Mouse (Mus musculus): ENCODE data around the gene Hexb. TPM values are rescaled to one million over a fixed set of nuclear protein-coding genes. Genes with fewer than 3 reads are reported as not detected.
"Not testable (repeated sequence)": the region's sequence is repeated elsewhere in the genome, so short reads cannot be mapped to it uniquely, and the experiment has no call there.

Gene Hexb
- polyA plus RNA-seq, 1 experiment from 2014 or later: 59.0 TPM

GRCm38 (mm10) chr13:97180113-97180828 is 17.9 kb downstream of the Hexb start:
- no peak overlapping the region for H3K27ac ChIP-seq
- H3K9me3 ChIP-seq (replicated peaks; ENCODE audit: low read length): no peaks in the 10 kb centered on the region
- TF ChIP-seq CTCF (IDR thresholded peaks at IDR 0.05; ENCODE audit: low read depth): no peak
- ATAC-seq (replicated peaks; ENCODE audit: low FRiP score, low read depth): no peak
- no peak overlapping the region for H3K4me2 ChIP-seq (ENCODE audit: low read length)
- no peak for DNase-seq (ENCODE audit: low spot score)
- no peak overlapping the region for H3K9ac ChIP-seq (ENCODE audit: low read depth, low read length)
- 86% methylated on average over 6 of the region's 6 CpGs for WGBS
- peaks cover 30% of the 10 kb centered on the region for H3K36me3 ChIP-seq (ENCODE audit: insufficient read depth, low read length)
- H3K4me3 ChIP-seq (replicated peaks; ENCODE audit: low read depth, low read length): no peak overlapping the region
- H3K27me3 ChIP-seq (ENCODE audit: insufficient read depth, low read length): no peaks in the 10 kb centered on the region
- H3K4me1 ChIP-seq (replicated peaks; ENCODE audit: insufficient read depth, low read length): no peaks in the 10 kb centered on the region

GRCm38 (mm10) chr13:97178943-97179342 is 19.2 kb downstream of the Hexb start:
- H3K36me3 ChIP-seq (ENCODE audit: insufficient read depth, low read length): peaks cover 43% of the 10 kb centered on the region
- WGBS: 85% methylated on average over 7 of the region's 7 CpGs
- no peak for TF ChIP-seq CTCF (IDR thresholded peaks at IDR 0.05; ENCODE audit: low read depth)

GRCm38 (mm10) chr13:97176731-97177130 is 21.4 kb downstream of the Hexb start:
- no peak for TF ChIP-seq CTCF (IDR thresholded peaks at IDR 0.05; ENCODE audit: low read depth)
- H3K4me3 ChIP-seq (replicated peaks; ENCODE audit: low read depth, low read length): no peak overlapping the region
- 71% methylated on average over 5 of the region's 5 CpGs for WGBS
- H3K27ac ChIP-seq: no peak overlapping the region
- peaks cover 57% of the 10 kb centered on the region for H3K36me3 ChIP-seq (ENCODE audit: insufficient read depth, low read length)
- DNase-seq (ENCODE audit: low spot score) (no peak), ATAC-seq (replicated peaks; ENCODE audit: low FRiP score, low read depth) (no peak)
- H3K27me3 ChIP-seq (ENCODE audit: insufficient read depth, low read length): no peaks in the 10 kb centered on the region
- no peaks in the 10 kb centered on the region for H3K9me3 ChIP-seq (replicated peaks; ENCODE audit: low read length)
- no peak overlapping the region for H3K4me2 ChIP-seq (ENCODE audit: low read length)
- H3K9ac ChIP-seq (ENCODE audit: low read depth, low read length): no peak overlapping the region
- no peaks in the 10 kb centered on the region for H3K4me1 ChIP-seq (replicated peaks; ENCODE audit: insufficient read depth, low read length)

More at GRCm38 (mm10) chr13:97178943-97179342, 19.2 kb downstream of the Hexb start:
- Histone ChIP-seq H3K9me3 (replicated peaks; ENCODE audit: low read length) (no peaks in the 10 kb centered on the region), H3K27ac (no peak overlapping the region), H3K9ac (ENCODE audit: low read depth, low read length) (no peak overlapping the region), H3K27me3 (ENCODE audit: insufficient read depth, low read length) (no peaks in the 10 kb centered on the region), H3K4me2 (ENCODE audit: low read length) (no peak overlapping the region), H3K4me1 (replicated peaks; ENCODE audit: insufficient read depth, low read length) (no peaks in the 10 kb centered on the region), H3K4me3 (replicated peaks; ENCODE audit: low read depth, low read length) (no peak overlapping the region)
- DNase-seq (ENCODE audit: low spot score) (no peak), ATAC-seq (replicated peaks; ENCODE audit: low FRiP score, low read depth) (no peak)

- no peak; the same call in 1 of the 2 replicates for ATAC-seq (replicated peaks; ENCODE audit: low FRiP score, low read depth)
- no peak for TF ChIP-seq CTCF (IDR thresholded peaks at IDR 0.05; ENCODE audit: low read depth)
- Histone ChIP-seq H3K27ac (no peak overlapping the region; the same call in 1 of the 2 replicates), H3K9me3 (replicated peaks; ENCODE audit: low read length) (no peaks in the 10 kb centered on the region), H3K9ac (ENCODE audit: low read depth, low read length) (no peak overlapping the region), H3K36me3 (ENCODE audit: insufficient read depth, low read length) (peaks cover 60% of the 10 kb centered on the region), H3K27me3 (ENCODE audit: insufficient read depth, low read length) (no peaks in the 10 kb centered on the region), H3K4me2 (ENCODE audit: low read length) (no peak overlapping the region), H3K4me3 (replicated peaks; ENCODE audit: low read depth, low read length) (no peak overlapping the region), H3K4me1 (replicated peaks; ENCODE audit: insufficient read depth, low read length) (no peaks in the 10 kb centered on the region)
- DNase-seq (ENCODE audit: low spot score): no peak
- WGBS: 76% methylated on average over 10 of the region's 10 CpGs
These were observed 22.5 kb downstream of the Hexb start for GRCm38 (mm10) chr13:97175520-97176264.

GRCm38 (mm10) chr13:97145834-97146233 is 52.3 kb downstream of the Hexb start:
- H3K4me1 ChIP-seq (replicated peaks; ENCODE audit: insufficient read depth, low read length): no peaks in the 10 kb centered on the region
- no peaks in the 10 kb centered on the region for H3K9me3 ChIP-seq (replicated peaks; ENCODE audit: low read length)
- H3K27me3 ChIP-seq (ENCODE audit: insufficient read depth, low read length): no peaks in the 10 kb centered on the region
- TF ChIP-seq CTCF (IDR thresholded peaks at IDR 0.05; ENCODE audit: low read depth): peak; percentile 78
- DNase-seq (ENCODE audit: low spot score) (peak; percentile 77), ATAC-seq (replicated peaks; ENCODE audit: low FRiP score, low read depth) (no peak)
- no peak overlapping the region for H3K4me3 ChIP-seq (replicated peaks; ENCODE audit: low read depth, low read length)
- H3K36me3 ChIP-seq (ENCODE audit: insufficient read depth, low read length): peaks cover 34% of the 10 kb centered on the region
- H3K9ac ChIP-seq (ENCODE audit: low read depth, low read length): no peak overlapping the region
- no peak overlapping the region for H3K4me2 ChIP-seq (ENCODE audit: low read length)
- WGBS: 59% methylated on average over 4 of the region's 4 CpGs
- H3K27ac ChIP-seq: no peak overlapping the region

- no peak for ATAC-seq (replicated peaks; ENCODE audit: low FRiP score, low read depth)
- 86% methylated on average over 7 of the region's 7 CpGs for WGBS
- H3K9me3 ChIP-seq (replicated peaks; ENCODE audit: low read length): no peaks in the 10 kb centered on the region
- no peaks in the 10 kb centered on the region for H3K27me3 ChIP-seq (ENCODE audit: insufficient read depth, low read length)
- no peak overlapping the region for H3K4me3 ChIP-seq (replicated peaks; ENCODE audit: low read depth, low read length)
- H3K4me2 ChIP-seq (ENCODE audit: low read length): no peak overlapping the region
- DNase-seq (ENCODE audit: low spot score): no peak
- H3K36me3 ChIP-seq (ENCODE audit: insufficient read depth, low read length): peaks cover 25% of the 10 kb centered on the region
- TF ChIP-seq CTCF (IDR thresholded peaks at IDR 0.05; ENCODE audit: low read depth): no peak
- H3K4me1 ChIP-seq (replicated peaks; ENCODE audit: insufficient read depth, low read length): no peaks in the 10 kb centered on the region
- H3K27ac ChIP-seq: no peak overlapping the region
- H3K9ac ChIP-seq (ENCODE audit: low read depth, low read length): no peak overlapping the region
These were observed 55.8 kb downstream of the Hexb start for GRCm38 (mm10) chr13:97142321-97142720.

GRCm38 (mm10) chr13:97138404-97138931 is 59.7 kb downstream of the Hexb start:
- not testable (repeated sequence) for DNase-seq (ENCODE audit: low spot score); H3K27me3 ChIP-seq (ENCODE audit: insufficient read depth, low read length); ATAC-seq (replicated peaks; ENCODE audit: low FRiP score, low read depth); H3K4me1 ChIP-seq (replicated peaks; ENCODE audit: insufficient read depth, low read length); H3K9me3 ChIP-seq (replicated peaks; ENCODE audit: low read length)
- 34% methylated on average over 8 of the region's 8 CpGs for WGBS
- Histone ChIP-seq H3K4me2 (ENCODE audit: low read length) (peak overlapping the region; percentile 59), H3K9ac (ENCODE audit: low read depth, low read length) (peak overlapping the region; percentile 91), H3K27ac (peak overlapping the region; percentile 94), H3K4me3 (replicated peaks; ENCODE audit: low read depth, low read length) (peak overlapping the region; percentile 89), H3K36me3 (ENCODE audit: insufficient read depth, low read length) (peaks cover 13% of the 10 kb centered on the region; the same call in 1 of the 2 replicates)

Data from kidney, postnatal 0 days (tissue).